Mouse (Mus musculus): ENCODE data around the gene G430095P16Rik.

GRCm38 (mm10) chr8:84773833-84774232 lies 51.0 kb downstream of the G430095P16Rik start:
- TF ChIP-seq GATA1 (IDR thresholded peaks at IDR 0.05; ENCODE audit: borderline replicate concordance, low read length) (no peak), FLI1 (IDR thresholded peaks at IDR 0.05; ENCODE audit: low read length) (no peak)
